Mouse (Mus musculus): ENCODE data around the gene Creg2.
"Not testable (repeated sequence)": the region's sequence is repeated elsewhere in the genome, so short reads cannot be mapped to it uniquely, and the experiment has no call there.

Gene Creg2

DNA sequence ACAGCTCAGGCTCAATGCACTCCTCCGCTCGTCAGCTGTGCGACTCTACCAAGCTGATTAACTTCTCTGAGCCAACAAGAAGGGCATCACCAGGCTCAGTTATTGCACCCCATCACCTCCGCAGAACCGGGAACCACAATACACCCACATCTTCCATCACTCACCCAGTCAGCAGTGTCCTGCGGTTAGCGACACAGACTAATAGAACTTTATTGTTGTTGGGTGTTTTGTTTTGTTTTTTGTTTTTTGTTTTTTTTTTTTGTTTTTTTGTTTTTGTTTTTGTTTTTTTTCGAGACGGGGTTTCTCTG lies at the start of gene Creg2:
Creg2 (minus strand) TSS at position 234 of the 308 bp plus-strand sequence.
- DNase-seq (ENCODE audit: low spot score): no peak

DNA sequence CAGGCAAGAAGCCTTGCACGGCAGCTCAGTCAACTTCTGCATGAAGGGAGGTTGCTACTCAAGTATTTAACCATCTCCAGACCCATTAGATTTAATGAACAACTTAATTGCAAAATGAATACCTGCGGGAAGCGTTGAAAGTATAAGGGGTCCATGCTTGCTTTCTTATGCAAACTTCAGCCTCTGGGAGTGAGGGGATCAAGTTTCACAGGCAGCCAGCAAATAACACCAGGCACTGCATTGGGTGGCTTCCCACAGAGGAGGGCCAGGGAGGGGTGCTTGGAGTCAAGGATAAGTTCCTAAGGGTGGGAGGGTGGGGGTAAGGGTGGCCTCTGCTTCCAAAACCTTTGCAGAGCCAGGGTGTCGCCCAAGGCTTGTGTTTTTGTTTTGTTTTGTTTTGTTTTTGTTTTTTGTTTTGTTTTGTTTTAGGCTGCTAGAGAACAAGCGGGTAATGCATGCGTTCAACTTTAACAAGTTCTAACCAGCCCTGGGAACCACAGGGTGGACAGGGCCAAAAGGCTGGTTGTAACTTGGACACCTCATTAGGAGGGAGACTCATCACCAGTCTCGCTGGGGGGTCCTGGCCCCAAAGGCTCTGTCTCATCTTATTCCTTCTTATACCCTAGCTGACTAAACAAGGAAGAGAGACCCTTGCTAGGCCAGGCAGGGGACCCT lies 49.5 kb upstream of the Creg2 start:
- DNase-seq (ENCODE audit: low spot score): no peak

DNA sequence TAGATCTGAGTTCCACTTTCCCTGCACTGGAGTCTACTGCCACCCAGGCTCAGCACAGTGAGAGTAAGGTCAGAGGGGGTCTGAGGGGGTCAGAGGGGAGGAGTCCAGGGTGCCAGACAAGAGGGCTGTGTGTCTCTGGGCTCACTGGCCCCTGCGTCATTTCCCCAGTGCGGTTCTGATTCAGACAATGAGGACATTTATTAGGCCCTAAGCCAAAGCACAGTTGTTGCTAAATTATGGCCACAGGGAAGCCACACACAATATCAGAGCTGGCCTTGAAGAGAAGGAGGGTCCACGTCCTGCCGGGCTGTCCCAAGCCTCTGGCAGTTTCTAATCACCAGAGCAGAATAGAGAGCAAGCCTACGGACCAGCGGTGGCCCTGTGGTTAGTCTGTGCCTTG lies 47.2 kb upstream of the Creg2 start:
- no peak for DNase-seq (ENCODE audit: low spot score)

DNA sequence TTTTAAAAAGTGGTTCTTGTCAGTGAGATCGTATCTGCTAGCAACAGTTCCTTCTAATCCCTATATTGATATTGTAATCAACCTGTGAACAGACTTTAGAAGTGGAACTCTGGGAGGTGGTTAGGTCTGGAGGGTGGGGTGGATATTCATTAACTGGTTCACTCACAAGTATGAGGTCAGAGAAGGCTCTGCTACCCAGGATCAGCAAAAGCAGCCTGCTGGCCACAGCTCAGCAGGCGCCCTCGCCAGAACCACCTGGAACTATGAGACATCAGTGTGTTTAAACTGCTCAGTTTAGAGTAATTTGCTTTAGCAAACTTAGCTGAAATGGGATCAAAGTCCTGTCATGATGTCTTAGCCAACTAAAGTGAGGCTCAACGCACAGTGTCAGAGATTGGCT lies 43.9 kb upstream of the Creg2 start:
- DNase-seq (ENCODE audit: low spot score): no peak

DNA sequence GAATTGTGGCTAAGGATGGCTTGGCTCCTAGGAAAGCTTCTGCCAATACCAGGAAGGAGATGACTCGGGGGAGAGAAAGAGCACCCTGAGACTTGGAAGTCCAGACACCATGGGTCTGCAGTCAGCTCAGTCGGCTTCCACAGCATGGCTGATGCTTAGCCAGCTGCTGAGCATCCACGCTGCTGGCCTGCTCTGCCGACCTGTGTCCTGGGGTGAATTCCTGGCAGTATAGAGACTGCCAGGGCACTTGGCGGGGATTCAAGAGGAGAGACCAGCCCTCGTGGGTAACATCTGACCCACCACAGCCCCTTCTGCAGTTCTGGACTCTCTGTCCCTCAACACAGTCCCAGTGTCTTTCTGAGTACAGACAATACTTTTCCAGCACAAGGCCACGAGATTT lies 43.5 kb upstream of the Creg2 start:
- no peak for DNase-seq (ENCODE audit: low spot score)

DNA sequence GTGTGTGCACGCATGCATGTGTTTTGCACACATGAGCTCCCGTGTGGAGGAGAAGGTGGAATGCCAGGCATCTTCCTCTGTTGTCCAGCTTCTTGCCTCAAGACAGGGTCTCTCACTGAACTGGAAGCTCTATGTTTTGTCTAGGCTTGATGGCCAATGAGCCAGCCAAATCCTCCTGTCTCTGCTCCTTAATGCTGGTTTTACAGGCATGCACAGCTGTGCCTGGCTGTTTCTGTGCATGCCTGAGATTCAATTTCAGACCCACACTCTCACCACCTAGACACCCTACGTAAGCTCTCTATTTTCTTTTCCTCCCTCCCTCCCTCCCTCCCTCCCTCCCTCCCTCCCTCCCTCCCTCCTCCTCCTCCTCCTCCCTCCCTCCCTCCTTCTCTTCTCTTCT lies 40.7 kb upstream of the Creg2 start:
- no peak for DNase-seq (ENCODE audit: low spot score)

DNA sequence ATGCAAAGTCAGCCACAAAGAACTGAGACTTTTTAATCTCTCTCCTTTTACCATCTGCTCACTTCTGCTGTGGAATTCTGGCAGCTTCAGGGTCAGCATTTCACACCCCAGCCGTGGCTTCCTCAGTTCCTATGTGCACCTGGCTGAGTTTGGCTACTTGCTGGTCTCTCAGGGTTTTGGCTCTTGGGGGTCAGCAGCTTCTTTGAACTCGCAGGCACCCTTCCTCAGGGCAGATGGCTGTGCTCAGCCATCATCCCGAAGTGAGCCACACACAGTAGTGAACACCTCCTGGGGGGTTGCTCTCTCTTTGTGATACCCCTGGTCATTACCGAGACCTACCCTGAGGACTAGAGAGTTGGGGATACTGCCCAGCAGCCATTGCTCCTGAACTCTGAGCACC lies 39.8 kb upstream of the Creg2 start:
- no peak for DNase-seq (ENCODE audit: low spot score)

DNA sequence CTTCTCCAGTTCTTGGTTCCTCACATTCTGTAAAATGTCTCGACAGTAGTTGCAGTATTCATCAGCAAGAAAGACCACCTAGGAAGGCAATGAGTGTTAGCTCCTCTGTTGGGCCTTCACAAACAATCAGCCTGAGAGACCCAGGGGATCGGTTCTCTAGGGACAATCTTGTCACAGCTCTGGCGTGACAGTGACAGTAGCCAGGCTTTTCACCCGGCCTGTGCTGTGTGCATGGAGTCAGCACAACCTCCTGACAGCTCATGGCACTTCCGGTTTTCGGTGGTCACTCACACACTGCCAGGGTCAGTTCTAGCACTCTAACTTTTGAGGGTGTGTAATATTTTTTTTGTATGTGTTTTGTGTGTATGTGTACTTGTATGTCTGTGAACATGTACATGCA lies 37.3 kb upstream of the Creg2 start:
- no peak for DNase-seq (ENCODE audit: low spot score)

DNA sequence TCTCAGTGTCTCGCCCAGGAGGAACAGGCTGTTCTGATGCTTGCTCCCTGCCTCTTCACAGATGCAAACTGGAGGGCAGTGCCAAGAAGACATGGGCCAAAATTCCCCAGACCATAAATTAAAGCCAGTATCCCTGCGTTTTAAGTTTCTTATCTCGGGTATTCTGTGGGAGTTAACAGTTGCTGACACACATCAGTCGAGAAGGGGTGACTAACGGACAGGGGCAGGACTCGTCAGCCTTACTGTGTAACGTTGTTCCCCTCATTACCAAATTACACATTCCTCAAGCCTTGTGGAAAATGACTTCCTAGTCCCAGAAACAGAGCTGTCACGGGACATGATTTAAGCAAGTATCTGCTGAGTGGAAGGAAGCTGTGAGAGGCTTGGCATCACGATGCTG lies 36.0 kb upstream of the Creg2 start:
- no peak for DNase-seq (ENCODE audit: low spot score)

DNA sequence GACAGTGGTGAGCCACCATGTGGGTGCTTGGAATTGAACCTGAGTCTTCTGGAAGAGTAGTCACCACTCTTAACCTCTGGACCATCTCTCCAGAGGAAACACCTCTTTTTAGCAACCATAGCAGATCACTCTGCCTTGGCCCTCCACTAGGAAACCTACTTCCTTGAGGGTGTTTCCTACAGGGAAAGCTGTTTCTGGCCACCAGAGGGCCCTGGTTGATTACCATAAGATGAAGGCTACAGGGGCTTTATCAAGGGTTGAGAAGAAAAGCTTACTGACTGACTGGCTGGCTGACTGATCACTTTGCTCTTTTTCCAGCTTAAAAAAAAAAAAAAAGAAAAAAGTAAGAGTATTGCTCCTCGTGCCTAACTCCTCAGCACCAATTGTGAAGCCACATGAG lies 34.6 kb upstream of the Creg2 start:
- peak; percentile 29 for DNase-seq (ENCODE audit: low spot score)

DNA sequence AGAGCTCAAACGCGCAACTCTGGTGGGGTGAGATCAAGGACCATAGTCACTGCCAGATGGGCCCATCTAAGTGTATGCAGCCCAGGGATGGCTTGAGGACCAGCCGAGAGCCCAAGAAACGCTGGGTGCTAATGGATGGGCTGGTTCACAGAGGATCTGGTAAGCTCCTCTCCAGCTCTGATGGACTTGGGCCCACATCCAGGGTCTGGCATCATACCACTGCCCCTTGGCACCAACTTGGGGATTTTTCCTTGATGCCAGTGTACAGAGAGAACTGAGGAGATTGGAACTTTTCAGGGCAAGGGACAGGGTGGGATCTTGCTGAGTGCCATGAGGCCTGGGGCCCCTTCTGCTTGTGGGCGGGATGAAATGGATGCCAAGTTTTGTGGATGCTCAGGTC lies 30.4 kb upstream of the Creg2 start:
- DNase-seq (ENCODE audit: low spot score): no peak

DNA sequence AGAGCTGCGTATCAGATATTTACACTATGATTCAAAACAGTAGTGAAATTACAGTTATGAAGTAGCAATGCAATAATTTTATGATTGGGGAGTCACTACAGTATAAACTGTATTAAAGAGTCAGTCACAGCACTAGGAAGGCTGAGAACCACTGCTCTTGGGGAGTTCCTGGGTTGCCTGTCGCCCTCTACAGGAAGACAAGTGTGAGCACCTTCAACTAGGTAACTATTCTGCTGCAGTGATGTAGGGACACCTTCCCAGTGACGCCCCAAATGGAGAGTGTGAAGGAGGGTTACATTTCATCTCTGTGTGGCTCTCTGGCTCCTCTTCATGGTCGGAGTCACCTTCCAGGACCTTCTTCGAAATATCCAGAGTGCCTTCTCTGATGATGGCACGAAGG lies 29.3 kb upstream of the Creg2 start:
- DNase-seq (ENCODE audit: low spot score): peak; percentile 17

DNA sequence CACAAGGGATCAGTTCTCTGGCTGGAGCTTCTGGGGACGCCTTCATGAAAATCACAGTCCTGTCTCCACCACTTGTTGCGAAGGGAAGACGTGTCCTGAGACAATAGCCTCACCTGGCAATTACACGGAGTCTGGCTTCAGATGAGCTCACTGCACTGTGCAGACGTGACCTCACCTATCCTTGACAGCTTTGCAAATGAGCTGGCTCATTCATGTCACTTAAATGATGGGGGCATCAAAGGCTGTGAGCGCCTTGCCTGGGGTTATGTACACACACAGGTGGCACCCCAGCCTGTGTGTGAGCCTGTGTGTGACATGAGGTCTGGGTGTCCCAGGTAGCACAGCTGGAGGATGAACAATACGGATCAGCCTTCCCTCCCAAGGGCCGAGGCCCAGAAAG lies 27.6 kb upstream of the Creg2 start:
- no peak for DNase-seq (ENCODE audit: low spot score)

DNA sequence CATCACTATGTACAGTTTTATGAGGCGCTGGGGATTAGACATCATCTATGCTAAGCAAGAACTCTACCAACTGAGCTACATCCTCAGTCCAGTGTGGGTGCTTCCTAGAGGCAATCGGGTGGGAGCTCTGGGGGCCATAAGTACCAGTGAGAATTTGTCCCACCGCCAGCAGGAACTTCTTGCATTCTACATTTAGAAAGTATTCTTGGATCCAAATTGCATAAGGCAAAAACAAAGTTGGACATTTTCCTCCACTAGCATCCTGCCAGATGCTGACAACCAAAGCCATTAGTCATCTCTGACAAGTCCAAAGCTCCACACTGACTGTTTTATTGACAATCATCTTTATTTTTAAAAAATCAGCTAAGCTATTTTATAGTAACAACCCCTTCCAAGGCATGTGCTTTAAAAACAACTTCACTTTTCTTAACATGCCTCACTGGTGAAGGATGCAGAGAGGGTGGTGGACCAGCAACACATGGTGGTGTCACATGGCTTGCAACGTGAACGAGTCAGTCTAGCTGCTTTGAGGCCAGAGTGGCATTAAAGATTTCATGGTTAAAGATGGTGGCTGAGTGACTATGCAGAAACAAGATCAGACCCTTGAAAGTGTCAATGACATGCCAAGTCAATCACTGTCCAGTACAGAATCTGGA lies 25.1 kb upstream of the Creg2 start:
- DNase-seq (ENCODE audit: low spot score): no peak

DNA sequence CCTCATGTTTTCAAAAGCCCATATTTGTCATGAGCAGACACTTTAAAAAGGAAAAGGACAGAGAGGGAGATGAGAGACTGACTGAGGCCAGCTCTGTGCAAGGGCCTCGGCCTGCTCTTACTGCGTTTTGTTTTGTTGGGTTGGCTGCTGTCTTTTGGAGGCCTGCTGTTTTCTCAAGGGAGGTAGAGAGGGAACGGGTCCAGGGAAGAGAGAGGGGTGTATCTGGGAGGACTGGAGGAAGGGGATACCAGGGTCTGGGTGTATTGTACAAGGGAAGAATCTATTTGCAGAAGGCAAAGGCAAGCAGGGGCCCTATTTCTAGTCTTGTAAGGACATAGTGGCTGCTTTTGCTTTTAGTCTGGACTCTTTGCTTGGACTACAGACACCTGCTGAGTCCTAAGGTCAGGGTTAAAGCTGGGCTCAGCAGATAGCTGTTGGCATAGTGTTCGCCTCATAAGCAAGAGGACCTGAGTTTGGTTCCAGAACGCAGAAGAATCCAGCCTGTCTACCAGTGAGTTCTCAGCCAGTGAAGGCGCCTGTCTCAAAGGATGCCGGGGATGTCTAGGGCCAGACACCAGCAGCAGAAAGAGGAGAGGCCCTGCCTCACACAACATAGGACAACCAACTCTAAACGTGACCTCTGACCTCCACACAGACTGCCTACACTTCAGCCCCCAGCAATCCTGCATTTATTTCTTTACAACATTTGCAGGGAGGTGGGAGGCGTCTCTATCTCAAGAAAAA lies 21.3 kb upstream of the Creg2 start:
- no peak for DNase-seq (ENCODE audit: low spot score)

DNA sequence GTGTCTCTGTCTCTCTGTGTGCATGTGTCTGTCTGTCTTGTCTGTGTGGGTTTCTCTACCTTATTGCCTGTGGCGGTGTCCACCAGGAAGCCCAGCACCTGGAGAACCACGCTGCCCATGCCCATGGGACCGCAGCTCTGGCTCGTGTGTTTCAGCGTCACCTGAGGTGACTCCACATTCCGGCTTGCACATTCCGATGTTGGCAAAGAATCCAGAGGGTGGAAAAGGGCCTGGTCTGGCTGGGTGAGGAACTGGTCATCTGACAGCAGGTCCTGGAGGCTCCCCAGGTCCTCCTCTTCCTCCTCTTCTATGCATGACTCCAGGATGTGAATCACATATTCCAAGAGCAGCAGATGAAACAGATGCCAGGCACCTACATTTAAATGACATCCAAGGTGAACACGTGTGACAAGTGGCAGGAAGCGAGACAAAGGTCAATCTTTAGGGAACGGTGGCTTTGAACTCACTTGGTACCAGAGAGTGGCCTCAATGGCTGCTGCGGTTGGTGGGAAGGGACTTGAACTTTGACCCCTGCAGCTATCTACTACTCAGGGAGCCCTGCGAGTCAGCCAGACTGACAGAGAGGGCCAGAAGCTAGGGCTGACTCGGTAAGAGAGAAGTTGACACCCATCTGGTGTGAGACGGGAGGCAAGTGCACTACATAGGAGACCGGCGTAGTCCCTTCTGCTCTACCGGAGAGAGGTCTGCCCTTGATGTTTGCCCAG lies 19.1 kb upstream of the Creg2 start:
- DNase-seq (ENCODE audit: low spot score): peak; percentile 13

DNA sequence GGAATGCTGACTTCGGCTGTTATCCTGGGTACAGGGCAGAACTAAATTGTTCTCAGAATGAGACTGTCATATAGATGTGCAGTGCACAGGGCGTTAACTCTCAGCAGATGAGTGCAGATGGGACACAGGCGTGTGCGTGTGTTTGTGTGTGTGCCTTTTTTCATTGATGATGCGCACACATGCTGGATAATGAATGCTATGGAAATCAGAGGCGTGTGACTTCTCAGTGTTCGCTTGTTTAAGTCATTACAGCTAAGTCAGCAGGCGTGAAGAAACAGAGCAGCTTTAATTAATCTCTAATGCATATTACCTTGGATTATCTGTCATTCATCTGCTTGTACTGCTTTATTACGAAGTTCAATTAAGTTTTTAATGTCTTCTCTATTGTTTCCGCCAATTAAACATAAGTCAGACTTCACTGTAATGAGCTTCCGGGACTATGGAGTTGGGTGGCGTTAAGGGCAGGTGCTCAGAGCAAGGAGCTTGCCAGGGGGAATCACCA lies 15.5 kb upstream of the Creg2 start:
- DNase-seq (ENCODE audit: low spot score): no peak

DNA sequence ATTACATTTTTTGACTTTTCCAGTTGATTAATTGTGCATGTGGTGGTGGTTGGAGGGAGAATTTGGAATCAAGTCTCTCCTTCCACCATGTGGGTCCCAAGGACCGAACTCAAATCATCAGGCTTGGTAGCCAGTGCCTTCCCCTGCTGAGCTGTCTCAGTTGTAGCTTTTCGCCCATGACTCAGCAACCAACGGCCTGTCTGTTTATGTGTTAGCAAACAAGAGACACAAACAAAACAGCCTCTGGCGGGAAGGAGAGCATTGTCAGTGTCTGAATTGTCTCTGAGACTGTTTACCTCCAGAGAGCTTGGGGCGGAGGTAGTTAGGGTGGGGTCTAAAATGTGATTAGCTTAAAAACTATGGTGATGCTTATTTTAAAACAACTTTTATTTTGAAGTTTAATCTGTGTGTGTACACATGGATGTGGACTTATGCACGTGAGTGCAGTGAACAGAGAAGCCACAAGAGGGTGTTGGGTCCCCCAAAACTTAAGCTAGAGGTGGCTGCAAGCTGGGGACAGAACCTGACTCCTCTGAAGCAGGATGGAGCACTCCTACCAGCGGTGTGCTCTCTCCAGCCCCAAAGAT lies 12.9 kb upstream of the Creg2 start:
- DNase-seq (ENCODE audit: low spot score): no peak

DNA sequence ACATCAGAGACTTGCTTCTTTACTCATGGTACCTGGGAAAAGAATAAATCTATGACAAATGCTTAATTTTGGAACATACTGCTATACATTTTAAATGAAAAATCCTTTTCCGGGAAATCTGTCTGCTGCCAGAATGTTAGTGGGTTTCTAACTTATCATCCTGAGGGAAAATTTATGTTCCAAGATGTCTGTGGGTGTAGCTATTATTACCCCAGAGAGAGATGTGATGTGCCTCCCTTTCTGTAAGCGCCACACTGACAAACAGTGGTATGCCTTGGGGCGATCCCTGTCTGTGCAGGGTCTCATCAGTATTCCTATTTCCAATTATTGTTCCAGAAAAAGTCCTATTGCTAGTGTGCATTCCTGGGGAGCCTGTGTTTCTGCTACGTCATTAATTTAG lies 11.8 kb upstream of the Creg2 start:
- no peak for DNase-seq (ENCODE audit: low spot score)

DNA sequence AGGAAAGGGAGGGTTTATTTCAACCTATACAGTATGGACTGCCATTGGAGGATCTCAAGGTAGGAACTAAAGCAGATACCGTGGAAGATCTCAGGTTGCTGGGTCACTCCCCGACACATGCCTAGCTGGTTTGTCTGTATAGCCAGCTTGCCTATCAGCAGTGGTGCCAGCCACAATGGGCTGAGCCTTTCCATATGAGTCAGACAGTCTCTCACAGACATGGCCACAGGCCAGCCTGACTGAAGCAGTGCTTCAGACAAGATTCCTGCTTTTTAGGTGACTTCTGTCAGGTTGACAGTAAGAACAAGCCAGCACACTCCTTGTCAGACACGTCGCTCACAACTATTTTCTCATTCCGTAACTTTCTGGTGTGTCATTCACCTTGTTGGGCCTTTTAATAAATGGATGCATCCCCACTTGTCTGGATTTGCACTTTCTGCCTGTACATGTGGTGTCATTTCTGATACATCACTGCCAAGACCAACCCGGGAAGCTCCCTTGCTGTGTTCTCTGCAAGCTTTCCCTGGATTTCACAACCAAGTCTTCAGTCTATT lies 5.8 kb upstream of the Creg2 start:
- DNase-seq (ENCODE audit: low spot score): no peak

DNA sequence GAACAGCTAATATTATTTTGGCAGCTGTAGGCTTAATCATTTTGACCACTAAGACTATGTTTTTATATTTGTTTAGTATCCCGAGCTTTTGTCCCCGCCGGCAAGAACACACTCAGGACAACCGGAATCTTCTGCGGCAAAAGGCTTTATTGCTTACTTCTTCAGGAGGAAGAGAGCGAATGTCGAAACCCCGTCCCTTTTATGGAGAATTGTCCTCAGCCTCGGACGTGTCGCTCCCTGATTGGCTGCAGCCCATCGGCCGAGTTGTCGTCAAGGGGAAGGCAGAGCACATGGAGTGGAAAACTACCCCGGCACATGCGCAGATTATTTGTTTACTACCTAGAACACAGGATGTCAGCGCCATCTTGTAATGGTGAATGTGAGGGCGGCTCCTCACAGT lies 3.6 kb upstream of the Creg2 start:
- DNase-seq (ENCODE audit: low spot score): not testable (repeated sequence)

DNA sequence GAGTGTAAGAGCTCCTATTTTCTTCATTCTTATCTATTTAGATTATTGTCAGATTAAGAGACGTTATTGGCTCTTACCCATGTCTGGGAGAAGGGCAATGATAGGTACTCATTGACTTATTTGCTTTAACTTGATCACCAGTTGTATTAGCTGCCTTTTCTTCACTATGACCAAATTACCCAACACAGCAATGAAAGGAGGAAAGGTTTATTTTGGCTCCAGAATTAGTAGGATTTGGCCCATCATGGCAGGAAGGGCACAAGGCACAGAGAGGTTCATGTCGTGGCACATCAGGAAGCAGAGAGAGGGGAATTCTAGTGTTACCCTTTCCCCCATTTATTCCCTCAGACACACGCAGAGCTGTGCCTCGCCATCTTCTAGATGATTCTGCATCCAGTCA lies 1.8 kb upstream of the Creg2 start:
- DNase-seq (ENCODE audit: low spot score): no peak

All from c-Kit-positive CD71-positive TER-119-positive erythroid progenitor cells, embryonic 14.5 days (primary cell).